Mouse (Mus musculus): ENCODE measurements at regions not wholly inside any gene's neighbourhood (a gene's known extent, or its start where the extent isn't known, plus 50 kb on each side); places are given as distances from the start of the nearest gene placed in this dataset.
A peak's percentile ranks its signal among the peaks of the same experiment; 100 is the strongest.

GRCm38 (mm10) chr11:66605998-66606397 is 80.2 kb upstream of the Shisa6 start:
- DNase-seq (ENCODE audit: low spot score in 2 of 2) = no peak

- DNase-seq (ENCODE audit: low spot score in 2 of 2) = no peak
Measured at GRCm38 (mm10) chr11:66606646-66607045, 80.9 kb upstream of the Shisa6 start.

GRCm38 (mm10) chr11:66609733-66610132 is 84.0 kb upstream of the Shisa6 start:
- peak in 1 of 2 experiments; percentile 3 for DNase-seq (ENCODE audit: low spot score in 2 of 2)

GRCm38 (mm10) chr11:66613150-66613549 is 87.4 kb upstream of the Shisa6 start:
- no peak for DNase-seq (ENCODE audit: low spot score in 2 of 2)

GRCm38 (mm10) chr11:66625491-66625890 is 99.7 kb upstream of the Shisa6 start:
- DNase-seq (ENCODE audit: low spot score in 2 of 2) = no peak

- no peak for DNase-seq (ENCODE audit: low spot score in 2 of 2)
Measured at GRCm38 (mm10) chr11:66656810-66657209, 131.0 kb upstream of the Shisa6 start.

GRCm38 (mm10) chr11:66674581-66674980 is 148.8 kb upstream of the Shisa6 start:
- DNase-seq (ENCODE audit: low spot score in 2 of 2) = peak; percentile 72 to 79

- DNase-seq (ENCODE audit: low spot score in 2 of 2) = no peak
Measured at GRCm38 (mm10) chr11:66680057-66680621, 154.4 kb upstream of the Shisa6 start.

GRCm38 (mm10) chr11:66681892-66682291 is 156.1 kb upstream of the Shisa6 start:
- DNase-seq (ENCODE audit: low spot score in 2 of 2) = no peak

GRCm38 (mm10) chr11:66684181-66684580 is 158.4 kb upstream of the Shisa6 start:
- DNase-seq (ENCODE audit: low spot score in 2 of 2) = no peak

- no peak for DNase-seq (ENCODE audit: low spot score in 2 of 2)
Measured at GRCm38 (mm10) chr11:66694651-66695266, 169.0 kb upstream of the Shisa6 start.

GRCm38 (mm10) chr11:66696791-66697190 is 171.0 kb upstream of the Shisa6 start:
- DNase-seq (ENCODE audit: low spot score in 2 of 2) = no peak

GRCm38 (mm10) chr11:66745479-66745878 is 166.3 kb upstream of the Pirt start:
- no peak for DNase-seq (ENCODE audit: low spot score in 2 of 2)

GRCm38 (mm10) chr11:66789997-66790396 is 121.8 kb upstream of the Pirt start:
- DNase-seq (ENCODE audit: low spot score in 2 of 2) = no peak

GRCm38 (mm10) chr11:66806887-66807286 is 104.9 kb upstream of the Pirt start:
- no peak for DNase-seq (ENCODE audit: low spot score in 2 of 2)

GRCm38 (mm10) chr11:66813310-66813709 is 98.5 kb upstream of the Pirt start:
- no peak for DNase-seq (ENCODE audit: low spot score in 2 of 2)

- no peak for DNase-seq (ENCODE audit: low spot score in 2 of 2)
Measured at GRCm38 (mm10) chr11:66813731-66814130, 98.0 kb upstream of the Pirt start.

- no peak for DNase-seq (ENCODE audit: low spot score in 2 of 2)
Measured at GRCm38 (mm10) chr11:66835864-66836263, 75.9 kb upstream of the Pirt start.

- no peak for DNase-seq (ENCODE audit: low spot score in 2 of 2)
Measured at GRCm38 (mm10) chr11:66836633-66837380, 75.0 kb upstream of the Pirt start.

GRCm38 (mm10) chr11:66845238-66845637 is 66.5 kb upstream of the Pirt start:
- DNase-seq (ENCODE audit: low spot score in 2 of 2) = no peak

- DNase-seq (ENCODE audit: low spot score in 2 of 2) = no peak
Measured at GRCm38 (mm10) chr11:66846043-66846775, 65.6 kb upstream of the Pirt start.
